Mouse (Mus musculus): ENCODE results near the gene Abl1. TPM values are rescaled to one million over a fixed set of nuclear protein-coding genes. Genes with fewer than 3 reads are reported as not detected.

Abl1 gene
- polyA plus RNA-seq, 1 experiment from 2014 or later: 33.0 TPM

GRCm38 (mm10) chr2:31749046-31749709 is 61.0 kb downstream of the Abl1 start:
- 21% methylated on average over 10 of the region's 10 CpGs for WGBS
- H3K27ac ChIP-seq (ENCODE audit: low read depth, low read length): peak overlapping the region; percentile 14; the same call in 1 of the 2 replicates

GRCm38 (mm10) chr2:31750133-31750532 is 62.0 kb downstream of the Abl1 start:
- H3K4me2 ChIP-seq: no peak overlapping the region

More at GRCm38 (mm10) chr2:31749046-31749709, 61.0 kb downstream of the Abl1 start:
- H3K4me3 ChIP-seq (ENCODE audit: low read depth, low read length): no peak overlapping the region
- H3K9me3 ChIP-seq (ENCODE audit: control insufficient read depth, low read length): no peaks in the 10 kb centered on the region
- no peaks in the 10 kb centered on the region for H3K36me3 ChIP-seq (ENCODE audit: control insufficient read depth, insufficient read depth, low read length)
- H3K4me1 ChIP-seq (ENCODE audit: control insufficient read depth, insufficient read depth, low read length): peaks cover 9% of the 10 kb centered on the region
- DNase-seq (ENCODE audit: low spot score, missing footprints): no peak
- H3K4me2 ChIP-seq: peak overlapping the region; percentile 24
- no peak for ATAC-seq (ENCODE audit: low FRiP score)
- H3K27me3 ChIP-seq (ENCODE audit: control insufficient read depth, insufficient read depth, low read length): no peaks in the 10 kb centered on the region
- H3K9ac ChIP-seq (ENCODE audit: low read length): peak overlapping the region; percentile 36

GRCm38 (mm10) chr2:31757472-31757871 is 69.3 kb downstream of the Abl1 start:
- H3K4me3 ChIP-seq (ENCODE audit: low read depth, low read length): no peak overlapping the region
- no peak overlapping the region for H3K4me2 ChIP-seq
- no peaks in the 10 kb centered on the region for H3K9me3 ChIP-seq (ENCODE audit: control insufficient read depth, low read length)
- DNase-seq (ENCODE audit: low spot score, missing footprints): no peak
- H3K4me1 ChIP-seq (ENCODE audit: control insufficient read depth, insufficient read depth, low read length): peaks cover 20% of the 10 kb centered on the region
- ATAC-seq (ENCODE audit: low FRiP score): no peak
- no peak overlapping the region for H3K9ac ChIP-seq (ENCODE audit: low read length)
- H3K27me3 ChIP-seq (ENCODE audit: control insufficient read depth, insufficient read depth, low read length): no peaks in the 10 kb centered on the region
- H3K36me3 ChIP-seq (ENCODE audit: control insufficient read depth, insufficient read depth, low read length): no peaks in the 10 kb centered on the region
- H3K27ac ChIP-seq (ENCODE audit: low read depth, low read length): no peak overlapping the region

More at GRCm38 (mm10) chr2:31750133-31750532, 62.0 kb downstream of the Abl1 start:
- ATAC-seq (ENCODE audit: low FRiP score): no peak
- Histone ChIP-seq H3K9ac (ENCODE audit: low read length) (no peak overlapping the region), H3K27me3 (ENCODE audit: control insufficient read depth, insufficient read depth, low read length) (no peaks in the 10 kb centered on the region), H3K36me3 (ENCODE audit: control insufficient read depth, insufficient read depth, low read length) (no peaks in the 10 kb centered on the region), H3K9me3 (ENCODE audit: control insufficient read depth, low read length) (no peaks in the 10 kb centered on the region), H3K4me1 (ENCODE audit: control insufficient read depth, insufficient read depth, low read length) (peaks cover 9% of the 10 kb centered on the region), H3K27ac (ENCODE audit: low read depth, low read length) (no peak overlapping the region), H3K4me3 (ENCODE audit: low read depth, low read length) (no peak overlapping the region)
- DNase-seq (ENCODE audit: low spot score, missing footprints): no peak
- WGBS: 91% methylated on average over 5 of the region's 5 CpGs

GRCm38 (mm10) chr2:31758966-31759365 is 70.8 kb downstream of the Abl1 start:
- 89% methylated on average over 5 of the region's 5 CpGs for WGBS
- H3K4me1 ChIP-seq (ENCODE audit: control insufficient read depth, insufficient read depth, low read length): peaks cover 31% of the 10 kb centered on the region
- peak overlapping the region; percentile 82 for H3K4me2 ChIP-seq
- H3K9me3 ChIP-seq (ENCODE audit: control insufficient read depth, low read length): no peaks in the 10 kb centered on the region
- no peaks in the 10 kb centered on the region for H3K36me3 ChIP-seq (ENCODE audit: control insufficient read depth, insufficient read depth, low read length)
- H3K4me3 ChIP-seq (ENCODE audit: low read depth, low read length): no peak overlapping the region; the same call in 1 of the 2 replicates
- ATAC-seq (ENCODE audit: low FRiP score) (no peak), DNase-seq (ENCODE audit: low spot score, missing footprints) (peak; percentile 87)
- no peak overlapping the region for H3K9ac ChIP-seq (ENCODE audit: low read length)
- no peaks in the 10 kb centered on the region for H3K27me3 ChIP-seq (ENCODE audit: control insufficient read depth, insufficient read depth, low read length)
- H3K27ac ChIP-seq (ENCODE audit: low read depth, low read length): no peak overlapping the region

GRCm38 (mm10) chr2:31759751-31760460 is 71.7 kb downstream of the Abl1 start:
- Histone ChIP-seq H3K4me3 (ENCODE audit: low read depth, low read length) (peak overlapping the region; percentile 69), H3K4me2 (peak overlapping the region; percentile 82), H3K9ac (ENCODE audit: low read length) (peak overlapping the region; percentile 94), H3K9me3 (ENCODE audit: control insufficient read depth, low read length) (no peaks in the 10 kb centered on the region), H3K36me3 (ENCODE audit: control insufficient read depth, insufficient read depth, low read length) (no peaks in the 10 kb centered on the region), H3K27ac (ENCODE audit: low read depth, low read length) (peak overlapping the region; percentile 66), H3K4me1 (ENCODE audit: control insufficient read depth, insufficient read depth, low read length) (peaks cover 31% of the 10 kb centered on the region), H3K27me3 (ENCODE audit: control insufficient read depth, insufficient read depth, low read length) (no peaks in the 10 kb centered on the region)
- DNase-seq (ENCODE audit: low spot score, missing footprints): peak; percentile 98
- peak; percentile 96 for ATAC-seq (ENCODE audit: low FRiP score)
- under 1% methylated on average over 36 of the region's 42 CpGs for WGBS

GRCm38 (mm10) chr2:31760486-31760885 is 72.3 kb downstream of the Abl1 start:
- DNase-seq (ENCODE audit: low spot score, missing footprints): peak; percentile 93

GRCm38 (mm10) chr2:31761115-31761531 is 72.9 kb downstream of the Abl1 start:
- Histone ChIP-seq H3K4me3 (ENCODE audit: low read depth, low read length) (peak overlapping the region; percentile 69), H3K9me3 (ENCODE audit: control insufficient read depth, low read length) (no peaks in the 10 kb centered on the region), H3K4me2 (peak overlapping the region; percentile 82), H3K27ac (ENCODE audit: low read depth, low read length) (no peak overlapping the region; the same call in 1 of the 2 replicates), H3K9ac (ENCODE audit: low read length) (peak overlapping the region; percentile 94), H3K36me3 (ENCODE audit: control insufficient read depth, insufficient read depth, low read length) (no peaks in the 10 kb centered on the region), H3K27me3 (ENCODE audit: control insufficient read depth, insufficient read depth, low read length) (no peaks in the 10 kb centered on the region), H3K4me1 (ENCODE audit: control insufficient read depth, insufficient read depth, low read length) (peaks cover 33% of the 10 kb centered on the region)
- WGBS: 18% methylated on average over 7 of the region's 7 CpGs
- DNase-seq (ENCODE audit: low spot score, missing footprints) (peak; percentile 93), ATAC-seq (ENCODE audit: low FRiP score) (no peak)

More at GRCm38 (mm10) chr2:31760486-31760885, 72.3 kb downstream of the Abl1 start:
- Histone ChIP-seq H3K9ac (ENCODE audit: low read length) (peak overlapping the region; percentile 94), H3K4me3 (ENCODE audit: low read depth, low read length) (peak overlapping the region; percentile 69), H3K9me3 (ENCODE audit: control insufficient read depth, low read length) (no peaks in the 10 kb centered on the region), H3K36me3 (ENCODE audit: control insufficient read depth, insufficient read depth, low read length) (no peaks in the 10 kb centered on the region), H3K4me2 (peak overlapping the region; percentile 82), H3K27ac (ENCODE audit: low read depth, low read length) (no peak overlapping the region), H3K27me3 (ENCODE audit: control insufficient read depth, insufficient read depth, low read length) (no peaks in the 10 kb centered on the region), H3K4me1 (ENCODE audit: control insufficient read depth, insufficient read depth, low read length) (peaks cover 33% of the 10 kb centered on the region)
- ATAC-seq (ENCODE audit: low FRiP score): no peak
- 0% methylated on average over 1 of the region's 1 CpGs for WGBS

- ATAC-seq (ENCODE audit: low FRiP score) (no peak), DNase-seq (ENCODE audit: low spot score, missing footprints) (no peak)
- 18% methylated on average over 4 of the region's 4 CpGs for WGBS
- H3K36me3 ChIP-seq (ENCODE audit: control insufficient read depth, insufficient read depth, low read length): no peaks in the 10 kb centered on the region
- H3K4me1 ChIP-seq (ENCODE audit: control insufficient read depth, insufficient read depth, low read length): peaks cover 33% of the 10 kb centered on the region
- no peaks in the 10 kb centered on the region for H3K9me3 ChIP-seq (ENCODE audit: control insufficient read depth, low read length)
- H3K4me3 ChIP-seq (ENCODE audit: low read depth, low read length): peak overlapping the region; percentile 69
- no peaks in the 10 kb centered on the region for H3K27me3 ChIP-seq (ENCODE audit: control insufficient read depth, insufficient read depth, low read length)
- peak overlapping the region; percentile 94 for H3K9ac ChIP-seq (ENCODE audit: low read length)
- no peak overlapping the region; the same call in 1 of the 2 replicates for H3K27ac ChIP-seq (ENCODE audit: low read depth, low read length)
- H3K4me2 ChIP-seq: peak overlapping the region; percentile 82
These were observed 73.4 kb downstream of the Abl1 start for GRCm38 (mm10) chr2:31761585-31761984.

GRCm38 (mm10) chr2:31762155-31762554 is 74.0 kb downstream of the Abl1 start:
- Histone ChIP-seq H3K4me3 (ENCODE audit: low read depth, low read length) (peak overlapping the region; percentile 69), H3K27ac (ENCODE audit: low read depth, low read length) (no peak overlapping the region)
- no peak for DNase-seq (ENCODE audit: low spot score, missing footprints)

More at GRCm38 (mm10) chr2:31762155-31762554, 74.0 kb downstream of the Abl1 start:
- ATAC-seq (ENCODE audit: low FRiP score): no peak
- peak overlapping the region; percentile 24 for H3K9ac ChIP-seq (ENCODE audit: low read length)
- peaks cover 33% of the 10 kb centered on the region for H3K4me1 ChIP-seq (ENCODE audit: control insufficient read depth, insufficient read depth, low read length)
- peak overlapping the region; percentile 82 for H3K4me2 ChIP-seq
- no peaks in the 10 kb centered on the region for H3K27me3 ChIP-seq (ENCODE audit: control insufficient read depth, insufficient read depth, low read length)
- no peaks in the 10 kb centered on the region for H3K9me3 ChIP-seq (ENCODE audit: control insufficient read depth, low read length)
- H3K36me3 ChIP-seq (ENCODE audit: control insufficient read depth, insufficient read depth, low read length): no peaks in the 10 kb centered on the region
- 42% methylated on average over 3 of the region's 3 CpGs for WGBS
